Mouse (Mus musculus) kidney, embryonic 16.5 days (tissue): ENCODE data around the gene Tenm2. TPM values are rescaled to one million over a fixed set of nuclear protein-coding genes. Genes with fewer than 3 reads are reported as not detected.

ENCODE experiments used
- ATAC-seq: fragments of 200-750 bp; cut with Nextera tagmentation; 2 replicates; pipeline ENCODE4 v1.8.0; 2017; ENCODE audit warnings: moderate TSS enrichment; ENCODE audit not compliant: low FRiP score, low TSS enrichment
- H3K27ac ChIP-seq: fragments of 300-500 bp; sonication (generic); 2 replicates; pipeline ENCODE4 v1.5.1; 2014; ENCODE audit warnings: low read length
- H3K27me3 ChIP-seq: fragments of 300-500 bp; sonication (generic); 2 replicates; pipeline ENCODE4 v1.6.1; 2014; ENCODE audit warnings: low read length, control low read depth, mixed read lengths; ENCODE audit not compliant: insufficient read depth
- H3K36me3 ChIP-seq: fragments of 300-500 bp; sonication (generic); 2 replicates; pipeline ENCODE4 v1.6.1; 2014; ENCODE audit warnings: low read length, control low read depth, mixed read lengths; ENCODE audit not compliant: insufficient read depth
- H3K4me1 ChIP-seq: fragments of 300-500 bp; sonication (generic); 2 replicates; pipeline ENCODE4 v1.6.1; 2014; ENCODE audit warnings: low read length, control low read depth, mixed read lengths; ENCODE audit not compliant: insufficient read depth
- H3K4me2 ChIP-seq: fragments of 300-500 bp; sonication (generic); replicated peaks from 2 replicates; pipeline ENCODE4 v1.6.1; 2014; ENCODE audit warnings: low read depth, low read length
- H3K4me3 ChIP-seq: fragments of 300-500 bp; sonication (generic); 2 replicates; pipeline ENCODE4 v1.5.1; 2014; ENCODE audit warnings: mild to moderate bottlenecking, low read length
- H3K9ac ChIP-seq: fragments of 300-500 bp; sonication (generic); replicated peaks from 2 replicates; pipeline ENCODE4 v1.6.1; 2014; ENCODE audit warnings: low read length
- H3K9me3 ChIP-seq: fragments of 300-500 bp; sonication (generic); 2 replicates; pipeline ENCODE4 v1.6.1; 2016; ENCODE audit warnings: low read length, control low read depth
- WGBS: fragments of 180-500 bp; shearing (Covaris S2); extraction: QIAGEN DNeasy Blood & Tissue Kit; methylation state at CpG from one replicate; pipeline ENCODE4 v1.1.7; 2014; 5-methylcytosine and 5-hydroxymethylcytosine counted together
- polyA plus RNA-seq: library from polyadenylated mRNA; unstranded; fragments of >200 nt; fragmentation: Nextera tagmentation; extraction: Ambion mirVana; gene quantifications from 2 replicates; pipeline ENCODE4 v1.2.1, GENCODE M21; 2015

Tenm2 gene
- polyA plus RNA-seq, 1 experiment from 2014 or later: 0.76 TPM

- H3K9ac ChIP-seq: no peak overlapping the region
- H3K4me1 ChIP-seq: no peaks in the 10 kb centered on the region
- no peaks in the 10 kb centered on the region for H3K27me3 ChIP-seq
- no peaks in the 10 kb centered on the region for H3K9me3 ChIP-seq
- ATAC-seq: no peak
- H3K36me3 ChIP-seq: no peaks in the 10 kb centered on the region
- no peak overlapping the region for H3K4me2 ChIP-seq
- WGBS: 87% methylated on average over 2 of the region's 2 CpGs
- no peak overlapping the region for H3K27ac ChIP-seq
- H3K4me3 ChIP-seq: no peak overlapping the region
Measured at GRCm38 (mm10) chr11:37222056-37222455, 13.7 kb downstream of the Tenm2 start.

- no peak overlapping the region for H3K4me3 ChIP-seq
- WGBS: 85% methylated on average over 6 of the region's 6 CpGs
- no peaks in the 10 kb centered on the region for H3K9me3 ChIP-seq
Measured at GRCm38 (mm10) chr11:37220921-37221320, 14.8 kb downstream of the Tenm2 start.

GRCm38 (mm10) chr11:37186132-37186531 lies 49.6 kb downstream of the Tenm2 start:
- H3K4me3 ChIP-seq: no peak overlapping the region
- H3K27ac ChIP-seq: no peak overlapping the region
- H3K36me3 ChIP-seq: no peaks in the 10 kb centered on the region
- 8% methylated on average over 3 of the region's 3 CpGs for WGBS
- ATAC-seq: 0 out of 2 replicates have a peak, but pooled peaks have one; percentile 23
- no peak overlapping the region for H3K4me2 ChIP-seq
- H3K27me3 ChIP-seq: no peaks in the 10 kb centered on the region
- H3K4me1 ChIP-seq: no peaks in the 10 kb centered on the region
- no peaks in the 10 kb centered on the region for H3K9me3 ChIP-seq
- no peak overlapping the region for H3K9ac ChIP-seq

More at GRCm38 (mm10) chr11:37220921-37221320, 14.8 kb downstream of the Tenm2 start:
- ATAC-seq: no peak
- Histone ChIP-seq H3K36me3 (no peaks in the 10 kb centered on the region), H3K4me2 (no peak overlapping the region), H3K27ac (no peak overlapping the region), H3K9ac (no peak overlapping the region), H3K27me3 (no peaks in the 10 kb centered on the region), H3K4me1 (no peaks in the 10 kb centered on the region)

GRCm38 (mm10) chr11:37177426-37177825 lies 58.3 kb downstream of the Tenm2 start:
- Histone ChIP-seq H3K4me2 (no peak overlapping the region), H3K27ac (no peak overlapping the region), H3K27me3 (no peaks in the 10 kb centered on the region), H3K9me3 (no peaks in the 10 kb centered on the region), H3K4me1 (no peaks in the 10 kb centered on the region), H3K9ac (no peak overlapping the region), H3K4me3 (no peak overlapping the region), H3K36me3 (no peaks in the 10 kb centered on the region)
- ATAC-seq: no peak
- WGBS: 90% methylated on average over 6 of the region's 6 CpGs

GRCm38 (mm10) chr11:37153933-37154880 lies 81.6 kb downstream of the Tenm2 start:
- no peak overlapping the region for H3K4me2 ChIP-seq
- H3K9ac ChIP-seq: no peak overlapping the region
- H3K9me3 ChIP-seq: no peaks in the 10 kb centered on the region
- no peaks in the 10 kb centered on the region for H3K36me3 ChIP-seq
- no peaks in the 10 kb centered on the region for H3K4me1 ChIP-seq
- no peak for ATAC-seq
- WGBS: 65% methylated on average over 13 of the region's 13 CpGs
- H3K27me3 ChIP-seq: no peaks in the 10 kb centered on the region
- H3K27ac ChIP-seq: no peak overlapping the region
- H3K4me3 ChIP-seq: no peak overlapping the region

GRCm38 (mm10) chr11:37153382-37153781 lies 82.4 kb downstream of the Tenm2 start:
- ATAC-seq: no peak
- WGBS: 73% methylated on average over 5 of the region's 5 CpGs
- Histone ChIP-seq H3K27ac (no peak overlapping the region), H3K4me1 (no peaks in the 10 kb centered on the region), H3K9me3 (no peaks in the 10 kb centered on the region), H3K4me2 (no peak overlapping the region), H3K4me3 (no peak overlapping the region), H3K9ac (no peak overlapping the region), H3K27me3 (no peaks in the 10 kb centered on the region), H3K36me3 (no peaks in the 10 kb centered on the region)

GRCm38 (mm10) chr11:37150011-37150410 lies 85.8 kb downstream of the Tenm2 start:
- H3K4me1 ChIP-seq: no peaks in the 10 kb centered on the region
- H3K4me3 ChIP-seq: no peak overlapping the region
- H3K9me3 ChIP-seq: no peaks in the 10 kb centered on the region
- WGBS: 58% methylated on average over 1 of the region's 1 CpGs
- no peak overlapping the region for H3K9ac ChIP-seq
- no peak for ATAC-seq
- H3K4me2 ChIP-seq: no peak overlapping the region
- no peak overlapping the region for H3K27ac ChIP-seq
- no peaks in the 10 kb centered on the region for H3K36me3 ChIP-seq
- no peaks in the 10 kb centered on the region for H3K27me3 ChIP-seq

- Histone ChIP-seq H3K4me3 (no peak overlapping the region), H3K36me3 (no peaks in the 10 kb centered on the region), H3K4me2 (no peak overlapping the region), H3K27ac (no peak overlapping the region), H3K9ac (no peak overlapping the region), H3K27me3 (no peaks in the 10 kb centered on the region), H3K4me1 (no peaks in the 10 kb centered on the region), H3K9me3 (no peaks in the 10 kb centered on the region)
- ATAC-seq: no peak
- 76% methylated on average over 6 of the region's 6 CpGs for WGBS
Measured at GRCm38 (mm10) chr11:37143996-37144395, 91.8 kb downstream of the Tenm2 start.

- Histone ChIP-seq H3K36me3 (no peaks in the 10 kb centered on the region), H3K4me1 (no peaks in the 10 kb centered on the region), H3K9me3 (no peaks in the 10 kb centered on the region), H3K4me2 (no peak overlapping the region), H3K27ac (no peak overlapping the region), H3K4me3 (no peak overlapping the region), H3K27me3 (no peaks in the 10 kb centered on the region), H3K9ac (no peak overlapping the region)
- no peak for ATAC-seq
- WGBS: 64% methylated on average over 2 of the region's 2 CpGs
Measured at GRCm38 (mm10) chr11:37143478-37143877, 92.3 kb downstream of the Tenm2 start.

GRCm38 (mm10) chr11:37128893-37129292 lies 106.9 kb downstream of the Tenm2 start:
- no peak overlapping the region for H3K4me3 ChIP-seq
- H3K9ac ChIP-seq: no peak overlapping the region
- 75% methylated on average over 2 of the region's 2 CpGs for WGBS
- H3K36me3 ChIP-seq: no peaks in the 10 kb centered on the region
- H3K27ac ChIP-seq: no peak overlapping the region
- H3K9me3 ChIP-seq: no peaks in the 10 kb centered on the region
- no peaks in the 10 kb centered on the region for H3K27me3 ChIP-seq
- no peak overlapping the region for H3K4me2 ChIP-seq
- no peak for ATAC-seq
- no peaks in the 10 kb centered on the region for H3K4me1 ChIP-seq
